Mouse (Mus musculus) olfactory bulb, adult 2 months (tissue): ENCODE data around the gene Itga1. TPM values are rescaled to one million over a fixed set of nuclear protein-coding genes. Genes with fewer than 3 reads are reported as not detected.
A peak's percentile ranks its signal among the peaks of the same experiment; 100 is the strongest.

Experiments
- H3K27ac ChIP-seq: fragments of 200-500 bp; 2 replicates; pipeline ENCODE4 v1.5.1; 2012; ENCODE audit warnings: low read depth, low read length; ENCODE audit not compliant: insufficient read depth
- H3K4me1 ChIP-seq: fragments of 200-500 bp; 2 replicates; pipeline ENCODE4 v1.6.1; 2012; ENCODE audit warnings: low read length; ENCODE audit not compliant: control insufficient read depth, insufficient read depth
- H3K4me3 ChIP-seq: fragments of 200-500 bp; 2 replicates; pipeline ENCODE4 v1.5.1; 2012; ENCODE audit warnings: mild to moderate bottlenecking, low read depth, low read length, moderate library complexity; ENCODE audit not compliant: insufficient read depth
- CTCF ChIP-seq: fragments of 200-500 bp; IDR thresholded peaks from 2 replicates; pipeline ENCODE4 v1.5.1; 2012; ENCODE audit warnings: low read depth, mild to moderate bottlenecking, low read length, moderate library complexity; ENCODE audit not compliant: insufficient read depth
- POLR2A ChIP-seq: fragments of 200-500 bp; IDR thresholded peaks from 2 replicates; pipeline ENCODE4 v1.6.1; 2012; ENCODE audit warnings: mild to moderate bottlenecking, low read depth, low read length, moderate library complexity; ENCODE audit not compliant: insufficient read depth
- WGBS: fragments of 180-500 bp; shearing (Covaris S2); methylation state at CpG from one replicate; pipeline ENCODE4 v1.1.7; 2018; 5-methylcytosine and 5-hydroxymethylcytosine counted together
- polyA plus RNA-seq: library from polyadenylated mRNA; stranded (reverse); fragments of >200 nt; gene quantifications from 2 replicates; pipeline ENCODE4 v1.2.4, GENCODE M21; 2012; ENCODE audit warnings: low replicate concordance; ENCODE audit not compliant: missing spikeins, insufficient read depth, insufficient read length

Itga1 gene
- polyA plus RNA-seq, 1 experiment: not detected

GRCm38 (mm10) chr13:114987668-114988067 lies 114.1 kb downstream of the Itga1 start:
- no peaks in the 10 kb centered on the region for H3K4me1 ChIP-seq
- 82% methylated on average over 6 of the region's 6 CpGs for WGBS
- no peak for TF ChIP-seq POLR2A
- TF ChIP-seq CTCF: no peak
- H3K27ac ChIP-seq: no peak overlapping the region
- no peak overlapping the region for H3K4me3 ChIP-seq

GRCm38 (mm10) chr13:114987161-114987560 lies 114.6 kb downstream of the Itga1 start:
- no peak overlapping the region for H3K27ac ChIP-seq
- WGBS: 57% methylated on average over 2 of the region's 2 CpGs
- no peak for TF ChIP-seq POLR2A
- TF ChIP-seq CTCF: no peak
- H3K4me1 ChIP-seq: no peaks in the 10 kb centered on the region
- no peak overlapping the region for H3K4me3 ChIP-seq

GRCm38 (mm10) chr13:114984658-114985057 lies 117.1 kb downstream of the Itga1 start:
- no peak for TF ChIP-seq POLR2A
- H3K4me3 ChIP-seq: no peak overlapping the region
- no peak overlapping the region for H3K27ac ChIP-seq
- no peaks in the 10 kb centered on the region for H3K4me1 ChIP-seq
- 95% methylated on average over 1 of the region's 1 CpGs for WGBS

GRCm38 (mm10) chr13:114983116-114983515 lies 118.6 kb downstream of the Itga1 start:
- Histone ChIP-seq H3K27ac (no peak overlapping the region), H3K4me3 (no peak overlapping the region), H3K4me1 (no peaks in the 10 kb centered on the region)
- 77% methylated on average over 7 of the region's 7 CpGs for WGBS
- TF ChIP-seq POLR2A (no peak), CTCF (no peak)

DNA sequence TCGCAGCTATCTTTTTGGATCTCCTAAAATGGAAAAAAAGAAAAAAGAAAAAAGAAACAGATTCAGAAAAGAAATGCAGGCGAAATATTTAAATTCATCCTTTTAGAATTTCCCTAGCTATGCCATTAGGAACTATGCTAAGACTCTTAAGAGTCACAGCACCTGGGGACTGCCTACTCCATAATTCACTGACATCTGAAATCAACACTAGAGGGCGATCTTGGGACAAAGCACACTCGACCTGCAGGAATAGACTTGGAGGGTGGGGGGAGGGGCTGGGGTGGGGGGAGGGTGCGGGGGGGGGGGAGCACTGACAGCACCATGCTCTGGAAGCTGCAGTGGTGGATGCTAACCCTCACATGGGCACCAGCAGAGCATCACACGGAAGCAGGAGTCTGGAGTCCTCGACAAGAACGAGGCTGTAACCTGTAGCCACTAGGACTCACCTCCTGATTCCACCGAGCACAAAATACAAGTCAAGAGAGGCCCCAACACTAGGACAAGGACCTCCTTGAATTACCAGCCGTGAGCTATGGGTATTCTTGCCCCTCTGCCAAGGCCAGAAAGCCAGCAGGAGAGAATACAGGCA lies 120.8 kb downstream of the Itga1 start:
- Histone ChIP-seq H3K27ac (no peak overlapping the region), H3K4me1 (no peaks in the 10 kb centered on the region), H3K4me3 (no peak overlapping the region)
- TF ChIP-seq POLR2A: no peak
- no peak for TF ChIP-seq CTCF
- 52% methylated on average over 10 of the region's 10 CpGs for WGBS

DNA sequence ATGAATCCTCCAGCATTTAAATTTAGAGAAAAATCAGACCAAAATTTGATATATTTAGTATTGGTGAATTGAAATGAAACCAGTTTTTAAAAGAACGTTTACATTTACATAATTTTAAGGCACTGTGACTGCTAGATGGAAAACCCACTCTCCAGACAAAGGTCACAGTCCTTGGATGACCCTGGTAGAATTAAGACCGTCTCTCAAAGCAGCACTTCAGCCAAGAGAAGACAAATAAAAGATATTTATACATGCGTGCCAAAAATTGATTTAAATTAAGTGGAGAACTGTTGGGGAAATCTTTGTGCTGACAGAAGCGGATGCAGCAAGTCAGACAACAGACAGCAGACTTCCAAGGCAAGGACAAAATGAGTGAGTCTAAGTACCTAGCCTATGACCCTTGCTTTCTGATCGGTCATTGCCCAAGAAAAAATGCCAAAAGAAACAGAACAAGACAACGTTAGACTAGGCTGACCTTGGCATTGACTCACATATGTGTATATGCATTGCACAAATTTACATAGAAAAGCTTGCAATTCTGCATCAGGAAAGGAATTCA lies 127.2 kb downstream of the Itga1 start:
- WGBS: 80% methylated on average over 6 of the region's 6 CpGs
- H3K4me3 ChIP-seq: no peak overlapping the region
- no peaks in the 10 kb centered on the region for H3K4me1 ChIP-seq
- H3K27ac ChIP-seq: no peak overlapping the region
- TF ChIP-seq POLR2A (no peak), CTCF (no peak)

DNA sequence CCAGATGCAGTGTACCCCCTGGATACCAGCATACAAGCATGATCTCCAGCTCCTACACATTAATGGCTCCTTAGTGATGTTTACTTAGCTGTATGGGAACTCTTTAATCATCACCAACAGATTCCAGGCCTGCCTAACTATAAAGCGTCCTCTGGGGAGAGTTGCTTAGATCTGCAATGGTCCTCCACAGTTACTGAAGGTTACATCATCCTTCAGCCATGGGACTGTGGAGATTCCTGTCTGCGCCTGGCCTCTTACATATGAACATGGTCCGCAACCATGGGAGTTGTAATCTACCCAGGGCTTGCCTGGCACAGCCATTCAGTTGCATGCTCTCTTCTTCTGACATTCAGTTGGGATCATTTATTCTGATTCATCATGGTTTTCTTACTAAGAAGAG lies 129.9 kb downstream of the Itga1 start:
- H3K4me1 ChIP-seq: no peaks in the 10 kb centered on the region
- no peak overlapping the region for H3K27ac ChIP-seq
- WGBS: 95% methylated on average over 3 of the region's 3 CpGs
- H3K4me3 ChIP-seq: no peak overlapping the region
- TF ChIP-seq CTCF (no peak), POLR2A (no peak)

DNA sequence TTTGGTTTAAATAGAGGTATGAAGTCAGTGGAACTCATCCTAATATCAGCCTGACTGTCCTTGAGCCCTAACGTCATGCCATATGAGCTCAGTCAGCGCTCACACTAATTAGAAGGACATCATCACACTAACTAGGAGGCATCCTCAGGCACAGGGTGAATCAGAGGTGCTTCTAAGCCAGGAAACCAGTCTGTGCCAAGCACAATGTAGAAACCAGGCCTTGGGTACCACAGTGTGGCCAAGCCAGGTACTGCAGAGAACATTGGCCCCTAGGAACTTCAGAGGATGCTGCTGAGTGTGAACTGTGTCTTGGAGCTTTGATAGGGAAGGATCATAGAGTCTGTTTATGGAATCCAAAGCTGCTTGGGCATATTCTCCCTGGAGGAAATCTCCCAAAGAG lies 137.5 kb downstream of the Itga1 start:
- H3K4me3 ChIP-seq: no peak overlapping the region
- TF ChIP-seq CTCF: no peak
- no peak for TF ChIP-seq POLR2A
- no peaks in the 10 kb centered on the region for H3K4me1 ChIP-seq
- no peak overlapping the region for H3K27ac ChIP-seq
- WGBS: 18% methylated on average over 2 of the region's 2 CpGs

GRCm38 (mm10) chr13:114954516-114954915 lies 147.2 kb downstream of the Itga1 start:
- H3K27ac ChIP-seq: no peak overlapping the region
- TF ChIP-seq CTCF (no peak), POLR2A (no peak)
- H3K4me3 ChIP-seq: no peak overlapping the region

GRCm38 (mm10) chr13:114933541-114933940 lies 168.2 kb downstream of the Itga1 start:
- H3K27ac ChIP-seq: no peak overlapping the region
- TF ChIP-seq CTCF (no peak), POLR2A (no peak)
- H3K4me1 ChIP-seq: peaks cover 10% of the 10 kb centered on the region
- 90% methylated on average over 7 of the region's 7 CpGs for WGBS
- H3K4me3 ChIP-seq: no peak overlapping the region

More at GRCm38 (mm10) chr13:114954516-114954915, 147.2 kb downstream of the Itga1 start:
- no peaks in the 10 kb centered on the region for H3K4me1 ChIP-seq

- Histone ChIP-seq H3K4me1 (peaks cover 10% of the 10 kb centered on the region), H3K27ac (no peak within 1 kb of the TSS), H3K4me3 (peak within 1 kb of the TSS; percentile 26)
- TF ChIP-seq CTCF (no peak), POLR2A (no peak)
- WGBS: 3% methylated on average over 28 of the region's 28 CpGs
Observed at GRCm38 (mm10) chr13:114931775-114932294, 169.9 kb downstream of the Itga1 start, which contains the start of gene Itga2. Gene Itga2, minus strand, starts transcription at chr13:114932100.
